Mouse (Mus musculus): ENCODE measurements around the gene Tnfrsf1a. TPM values are rescaled to one million over a fixed set of nuclear protein-coding genes. Genes with fewer than 3 reads are reported as not detected.

The Tnfrsf1a gene
- 100 to 1,000 TPM in 1 of 2 experiments, 10 to 100 TPM in 1; 44.2 to 112 TPM for polyA plus RNA-seq (2012; fragmentation: generic; extraction: Trizol)

DNA sequence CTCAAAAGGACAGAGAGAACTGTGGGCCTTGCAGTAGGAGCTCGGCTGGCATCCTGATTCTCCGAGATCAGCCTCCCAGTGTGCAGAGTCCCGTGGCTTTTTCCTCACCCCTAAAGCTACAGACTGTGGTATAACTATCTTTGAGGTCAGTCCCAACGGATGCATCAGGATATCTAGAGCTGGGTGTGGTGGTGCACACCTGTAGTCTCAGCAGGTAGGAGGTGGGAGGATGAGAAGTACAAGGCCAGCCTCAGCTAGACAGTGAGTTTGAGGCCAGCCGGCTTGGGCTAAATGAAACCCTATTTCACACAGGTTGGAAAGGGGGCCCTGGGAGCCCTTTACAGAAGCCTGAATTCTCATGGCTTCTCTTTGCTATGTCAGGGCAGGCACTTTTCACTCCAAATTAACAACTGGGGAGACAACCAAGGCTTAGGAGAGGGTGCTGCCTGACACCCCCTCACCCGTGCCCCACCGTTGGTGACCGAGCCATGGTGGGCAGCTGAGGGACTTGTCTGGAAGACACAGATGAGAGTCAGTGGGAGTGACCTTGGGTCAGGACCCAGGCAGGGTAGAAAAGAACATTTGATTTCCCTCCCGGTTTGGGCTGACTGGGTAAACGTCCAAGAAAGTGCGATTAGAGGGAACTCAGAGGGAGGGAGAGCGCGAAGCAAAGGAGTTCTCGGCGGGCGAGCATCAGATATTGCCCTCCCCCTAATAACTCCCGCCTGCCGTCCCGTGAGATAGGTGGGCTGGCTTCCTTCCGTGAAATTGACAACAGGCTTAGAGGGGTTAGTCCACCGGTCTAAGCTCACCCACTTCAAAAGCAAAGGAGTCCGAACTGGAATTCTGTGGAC is at the start of gene Tnfrsf1a:
Gene Tnfrsf1a, plus strand, starts transcription at position 642 of the 854 bp plus-strand sequence.

DNA sequence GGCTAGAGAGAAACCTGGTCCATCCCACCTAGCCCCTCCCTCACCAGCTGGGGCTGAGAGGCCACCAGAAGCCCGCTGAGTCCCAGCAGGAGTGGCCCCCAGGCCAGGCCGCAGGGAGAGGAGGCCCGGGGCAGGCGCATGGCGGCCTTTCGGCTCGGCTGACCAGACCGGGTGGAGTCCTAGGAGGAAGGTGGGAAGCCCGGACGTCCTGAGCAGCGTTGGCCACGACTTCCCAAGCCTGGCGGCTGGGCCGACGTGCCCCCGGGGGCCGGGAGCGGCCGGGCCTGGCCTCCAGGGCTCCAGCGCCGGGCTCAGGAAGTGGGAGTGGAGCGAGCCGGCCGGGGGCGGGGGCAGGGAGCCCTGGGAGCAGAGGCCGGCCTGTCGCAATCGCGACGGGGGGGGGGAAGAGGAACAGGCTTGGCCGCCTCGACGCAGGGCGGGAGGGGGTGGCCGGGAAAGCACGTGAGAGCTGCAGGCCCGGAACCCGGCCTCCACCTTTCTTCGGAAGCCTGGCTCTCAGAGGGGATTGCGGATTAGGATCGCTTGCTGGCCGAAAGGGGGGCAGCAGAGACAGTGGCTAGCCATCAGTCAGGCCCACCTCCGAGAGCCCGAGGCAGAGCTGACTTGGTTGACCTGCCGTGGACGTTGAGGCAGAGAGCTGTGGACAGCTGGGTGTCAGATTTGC is 35.5 kb upstream of the Tnfrsf1a start, which contains the start of gene Ltbr:
Gene Ltbr, minus strand, starts transcription at position 340 of the 685 bp plus-strand sequence.

GRCm38 (mm10) chr6:125320323-125320722 is 28.8 kb upstream of the Tnfrsf1a start, which contains the start of gene Scnn1a:
Gene Scnn1a (plus strand): TSS chr6:125320659.

DNA sequence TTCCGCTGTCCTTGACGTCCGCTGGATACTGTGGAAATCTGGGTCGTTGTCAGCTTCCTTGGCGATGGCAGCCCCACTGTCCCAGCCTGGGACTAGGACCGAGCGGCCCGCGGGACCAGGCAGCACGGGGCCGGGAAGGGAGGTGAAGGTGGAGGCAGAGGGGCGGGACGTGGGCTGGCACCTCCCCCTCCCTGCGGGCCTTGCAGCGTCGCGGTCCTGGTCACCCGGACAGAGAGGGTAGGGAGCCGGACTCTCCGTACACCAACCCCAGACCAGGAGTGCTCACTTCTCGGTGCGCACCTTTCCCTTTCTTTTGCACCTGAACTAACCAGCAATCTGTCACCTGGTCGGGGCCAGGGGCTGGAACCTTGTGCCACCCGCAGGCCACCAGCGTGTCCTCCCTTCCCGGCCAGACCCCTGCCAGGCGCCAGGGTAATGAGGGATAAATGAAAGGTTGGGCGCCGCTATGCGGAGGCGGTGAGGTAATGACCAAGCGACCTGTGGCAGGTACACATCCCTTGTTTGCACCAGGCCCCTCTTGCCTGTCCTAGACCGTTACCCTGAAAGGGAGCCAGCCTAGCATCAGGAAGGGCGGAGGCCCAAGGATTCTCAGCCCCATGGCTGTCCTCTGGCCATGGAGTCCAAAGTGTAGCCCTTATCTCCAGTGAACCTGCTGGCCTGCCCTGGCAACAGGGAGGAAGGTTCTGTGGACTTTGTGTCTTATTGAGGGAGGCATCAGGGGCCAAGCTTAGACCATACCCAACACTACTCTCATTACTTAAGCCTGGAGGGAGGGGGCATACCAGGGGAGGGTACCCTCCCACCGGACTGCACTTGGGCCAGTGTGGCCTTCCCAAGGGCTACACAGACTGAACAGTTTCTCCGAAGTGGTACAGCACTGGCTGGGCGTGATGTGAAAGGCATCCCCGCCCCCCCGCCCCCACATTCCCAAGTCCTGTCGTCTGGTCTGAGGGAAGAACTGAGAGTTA is 31.5 kb downstream of the Tnfrsf1a start, which contains the start of gene Plekhg6:
Gene Plekhg6, minus strand, starts transcription at position 422 of the 989 bp plus-strand sequence.

Other genes with a start within 250 kb of the Tnfrsf1a start
- gene Nop2, start 217.5 kb upstream of the Tnfrsf1a start, polyA plus RNA-seq (2012; fragmentation: generic; extraction: Trizol), result 10 to 100 TPM; 25.7 to 58.8 TPM
- gene Iffo1, start 204.1 kb upstream of the Tnfrsf1a start, polyA plus RNA-seq (2012; fragmentation: generic; extraction: Trizol), result 10 to 100 TPM in 1 of 2 experiments, 1 to 10 TPM in 1; 4.2 to 22.1 TPM
- 1,000 to 10,000 TPM; 2,700 to 7,122 TPM for gene Gapdh, start 182.9 kb upstream of the Tnfrsf1a start, polyA plus RNA-seq (2012; fragmentation: generic; extraction: Trizol)
- gene Ncapd2, start 157.7 kb upstream of the Tnfrsf1a start, polyA plus RNA-seq (2012; fragmentation: generic; extraction: Trizol), result 100 to 1,000 TPM in 1 of 2 experiments, 10 to 100 TPM in 1; 57.1 to 120 TPM
- 100 to 1,000 TPM; 106 to 112 TPM for gene Mrpl51, start 157.6 kb upstream of the Tnfrsf1a start, polyA plus RNA-seq (2012; fragmentation: generic; extraction: Trizol)
- gene Vamp1, start 133.8 kb upstream of the Tnfrsf1a start, polyA plus RNA-seq (2012; fragmentation: generic; extraction: Trizol), result 1 to 10 TPM in 1 of 2 experiments, under 1 TPM in 1; 0.22 to 2.2 TPM
- 10 to 100 TPM in 1 of 2 experiments, 1 to 10 TPM in 1; 1.5 to 12.5 TPM for gene Tapbpl, start 117.5 kb upstream of the Tnfrsf1a start, polyA plus RNA-seq (2012; fragmentation: generic; extraction: Trizol)
- gene Cd27, start 112.4 kb upstream of the Tnfrsf1a start, polyA plus RNA-seq (2012; fragmentation: generic; extraction: Trizol), result under 1 TPM in 1 of 2 experiments, not detected in 1; 0.25 TPM
- gene Tuba3a, start 63.3 kb upstream of the Tnfrsf1a start, polyA plus RNA-seq (2012; fragmentation: generic; extraction: Trizol), result under 1 TPM in 1 of 2 experiments, not detected in 1; 0.02 TPM
- 100 to 1,000 TPM in 1 of 2 experiments, 10 to 100 TPM in 1; 70.3 to 101 TPM for gene Ltbr, start 35.5 kb upstream of the Tnfrsf1a start, polyA plus RNA-seq (2012; fragmentation: generic; extraction: Trizol)
- gene Scnn1a, start 28.7 kb upstream of the Tnfrsf1a start, polyA plus RNA-seq (2012; fragmentation: generic; extraction: Trizol), result 1 to 10 TPM in 1 of 2 experiments, under 1 TPM in 1; 0.25 to 1.7 TPM
- gene Plekhg6, start 31.4 kb downstream of the Tnfrsf1a start, polyA plus RNA-seq (2012; fragmentation: generic; extraction: Trizol), result under 1 TPM; 0.12 to 0.84 TPM
- 100 to 1,000 TPM in 1 of 2 experiments, 10 to 100 TPM in 1; 43.5 to 115 TPM for gene Cd9, start 145.4 kb downstream of the Tnfrsf1a start, polyA plus RNA-seq (2012; fragmentation: generic; extraction: Trizol)
- under 1 TPM; 0.02 to 0.08 TPM for gene Vwf, start 197.4 kb downstream of the Tnfrsf1a start, polyA plus RNA-seq (2012; fragmentation: generic; extraction: Trizol)